Mouse (Mus musculus) liver, embryonic 15.5 days (tissue): Measurements from ENCODE around the gene Fbxl21. TPM values are rescaled to one million over a fixed set of nuclear protein-coding genes. Genes with fewer than 3 reads are reported as not detected.
A peak's percentile ranks its signal among the peaks of the same experiment; 100 is the strongest.

ENCODE experiments used
- ATAC-seq: fragments of 200-750 bp; cut with Nextera tagmentation; 2 replicates; pipeline ENCODE4 v1.8.0; 2017; ENCODE audit warnings: moderate number of reproducible peaks, mild to moderate bottlenecking, moderate library complexity; ENCODE audit not compliant: insufficient read depth
- H3K27ac ChIP-seq: fragments of 300-500 bp; sonication (generic); replicated peaks from 2 replicates; pipeline ENCODE4 v1.5.1; 2015; ENCODE audit warnings: mild to moderate bottlenecking, inconsistent platforms
- H3K27me3 ChIP-seq: fragments of 300-500 bp; sonication (generic); 2 replicates; pipeline ENCODE4 v1.6.1; 2015; ENCODE audit warnings: mild to moderate bottlenecking, inconsistent platforms
- H3K36me3 ChIP-seq: fragments of 300-500 bp; sonication (generic); replicated peaks from 2 replicates; pipeline ENCODE4 v1.6.1; 2015; ENCODE audit warnings: moderate library complexity, mild to moderate bottlenecking, inconsistent platforms
- H3K4me1 ChIP-seq: fragments of 300-500 bp; sonication (generic); replicated peaks from 2 replicates; pipeline ENCODE4 v1.6.1; 2015; ENCODE audit warnings: inconsistent platforms
- H3K4me2 ChIP-seq: fragments of 300-500 bp; sonication (generic); 2 replicates; pipeline ENCODE4 v1.6.1; 2015; ENCODE audit warnings: moderate library complexity, mild to moderate bottlenecking, inconsistent platforms
- H3K4me3 ChIP-seq: fragments of 300-500 bp; sonication (generic); replicated peaks from 2 replicates; pipeline ENCODE4 v1.5.1; 2015; ENCODE audit warnings: mild to moderate bottlenecking, inconsistent platforms
- H3K9ac ChIP-seq: fragments of 300-500 bp; sonication (generic); 2 replicates; pipeline ENCODE4 v1.6.1; 2015; ENCODE audit warnings: moderate library complexity, mild to moderate bottlenecking, inconsistent platforms
- H3K9me3 ChIP-seq: fragments of 300-500 bp; sonication (generic); replicated peaks from 2 replicates; pipeline ENCODE4 v1.6.1; 2016; ENCODE audit warnings: inconsistent platforms
- WGBS: fragments of 180-500 bp; shearing (Covaris S2); methylation state at CpG from one replicate; pipeline ENCODE4 v1.1.7; 2015; ENCODE audit warnings: mixed read lengths; ENCODE audit not compliant: insufficient replicate concordance; 5-methylcytosine and 5-hydroxymethylcytosine counted together
- polyA plus RNA-seq: library from polyadenylated mRNA; unstranded; fragments of >200 nt; fragmentation: Nextera tagmentation; extraction: Ambion mirVana; gene quantifications from 2 replicates; pipeline ENCODE4 v1.2.1, GENCODE M21; 2015

Gene Fbxl21
- polyA plus RNA-seq = 0.47 and 0.86 TPM in 2 replicates

DNA sequence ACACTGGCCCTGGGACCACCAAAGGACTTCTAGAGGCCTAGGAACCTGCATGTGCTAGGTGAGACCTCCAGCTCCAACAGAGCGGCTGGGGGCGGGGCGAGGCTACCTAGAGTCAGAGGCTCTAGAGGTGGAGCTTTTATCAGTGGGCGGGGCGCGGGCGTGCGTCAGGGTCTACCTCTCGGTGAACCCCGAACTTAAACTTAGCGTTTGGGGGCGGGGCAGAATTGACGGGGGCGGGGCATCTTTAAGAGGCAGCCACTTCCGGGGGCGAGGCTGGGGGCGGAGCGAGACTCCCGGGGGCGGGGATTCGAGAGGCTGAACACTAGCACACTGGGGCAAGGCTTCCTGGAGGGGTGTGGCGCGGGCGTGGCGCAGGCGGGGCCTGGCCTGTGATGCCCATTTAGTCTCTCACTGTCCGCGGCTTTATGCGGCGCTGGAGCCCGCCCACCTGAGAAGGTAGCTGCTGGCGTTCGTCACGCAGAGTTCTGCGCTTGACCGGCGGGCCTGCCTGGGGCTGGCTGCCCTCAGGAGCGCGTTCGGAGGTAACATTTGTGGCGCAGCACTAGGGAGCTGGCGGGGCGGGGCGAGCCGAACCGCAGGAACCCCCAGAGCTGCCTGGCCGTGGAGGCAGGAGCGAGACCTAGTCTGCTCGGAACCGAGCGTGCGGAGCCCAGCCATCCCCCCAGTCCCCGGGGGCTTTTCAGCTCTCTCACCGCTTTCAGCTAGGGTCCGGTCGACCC lies at the start of gene Fbxl21:
Fbxl21 (plus strand) TSS at position 392 of the 740 bp plus-strand sequence.
- Histone ChIP-seq H3K4me3 (peak within 1 kb of the TSS; percentile 61), H3K9me3 (no peaks in the 10 kb centered on the region), H3K9ac (peak within 1 kb of the TSS; percentile 25; the same call in 1 of the 2 replicates), H3K27ac (no peak within 1 kb of the TSS), H3K4me1 (peaks cover 10% of the 10 kb centered on the region), H3K27me3 (no peaks in the 10 kb centered on the region), H3K4me2 (peak within 1 kb of the TSS; percentile 83), H3K36me3 (no peaks in the 10 kb centered on the region)
- under 1% methylated on average over 56 of the region's 56 CpGs for WGBS
- ATAC-seq = peak; percentile 97

DNA sequence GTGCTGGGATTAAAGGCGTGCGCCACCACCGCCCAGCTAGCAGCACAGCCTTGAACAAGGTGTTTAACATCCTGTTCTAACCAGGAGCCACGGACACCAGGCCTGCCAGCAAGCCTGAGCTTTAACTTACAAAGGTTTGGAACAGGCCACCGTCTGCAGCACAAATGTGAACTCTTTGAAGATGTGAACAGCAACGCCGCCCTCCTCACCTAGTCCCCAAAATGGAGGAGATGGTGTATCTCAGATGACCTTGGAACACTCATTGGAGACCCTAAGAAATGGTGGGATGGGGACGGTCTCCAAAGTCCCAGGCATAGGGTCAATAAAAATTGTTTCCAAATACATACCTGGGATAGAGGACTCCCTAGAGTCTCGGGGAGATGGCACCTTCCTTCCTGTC lies 49.6 kb upstream of the Fbxl21 start:
- Histone ChIP-seq H3K27me3 (no peaks in the 10 kb centered on the region), H3K27ac (no peak overlapping the region), H3K4me1 (peaks cover 3% of the 10 kb centered on the region; the same call in 1 of the 2 replicates), H3K9me3 (no peaks in the 10 kb centered on the region), H3K4me3 (no peak overlapping the region), H3K4me2 (no peak overlapping the region), H3K9ac (no peak overlapping the region), H3K36me3 (no peaks in the 10 kb centered on the region)
- ATAC-seq = no peak
- 71% methylated on average over 9 of the region's 9 CpGs for WGBS

DNA sequence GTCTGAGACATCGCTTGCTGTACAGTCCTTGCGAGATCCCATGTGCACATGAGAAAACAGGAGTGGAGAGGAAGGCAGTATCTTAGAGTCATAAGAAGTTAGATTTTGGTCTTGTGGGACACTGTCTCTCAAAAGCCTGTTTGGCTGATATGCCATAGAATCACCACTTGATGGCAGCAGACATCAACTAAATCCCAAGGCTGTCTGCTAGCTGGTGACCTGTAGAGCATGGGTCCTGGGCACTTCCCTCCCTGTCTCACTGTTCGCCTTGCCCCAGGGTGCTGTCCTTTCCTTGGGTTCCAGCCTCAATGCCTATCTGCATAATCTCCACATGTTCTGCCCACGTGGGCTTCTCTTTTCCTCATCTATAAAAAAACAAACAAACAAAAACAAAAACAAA lies 46.9 kb upstream of the Fbxl21 start:
- H3K4me2 ChIP-seq = no peak overlapping the region
- 34% methylated on average over 4 of the region's 4 CpGs for WGBS
- no peak for ATAC-seq

DNA sequence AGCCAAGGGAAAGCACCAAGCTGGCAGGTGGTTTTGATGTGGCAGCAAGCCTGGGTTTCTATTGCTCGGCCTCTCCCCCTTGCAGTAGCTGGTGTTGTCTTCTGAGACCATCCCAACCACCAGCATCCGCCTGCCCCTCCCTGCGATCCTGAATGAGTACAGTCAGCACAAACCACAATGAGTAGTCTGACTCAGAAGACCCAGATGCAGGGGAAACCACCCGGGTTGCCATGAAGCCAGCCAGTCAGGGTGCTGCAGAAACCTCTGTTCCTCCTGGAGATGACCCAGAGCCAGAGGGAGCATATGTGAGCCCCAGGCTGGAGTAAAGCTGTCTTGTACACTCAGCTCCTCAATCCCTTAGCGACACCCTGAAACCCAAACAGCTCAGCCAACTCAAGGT lies 45.5 kb upstream of the Fbxl21 start:
- ATAC-seq = no peak
- Histone ChIP-seq H3K4me2 (no peak overlapping the region), H3K27me3 (no peaks in the 10 kb centered on the region), H3K9me3 (no peaks in the 10 kb centered on the region), H3K4me3 (no peak overlapping the region), H3K4me1 (peaks cover 3% of the 10 kb centered on the region; the same call in 1 of the 2 replicates), H3K9ac (no peak overlapping the region), H3K36me3 (no peaks in the 10 kb centered on the region), H3K27ac (no peak overlapping the region)
- 42% methylated on average over 5 of the region's 5 CpGs for WGBS

More for the DNA sequence above, 46.9 kb upstream of the Fbxl21 start:
- Histone ChIP-seq H3K9me3 (no peaks in the 10 kb centered on the region), H3K4me3 (no peak overlapping the region), H3K36me3 (no peaks in the 10 kb centered on the region), H3K27ac (no peak overlapping the region), H3K9ac (no peak overlapping the region), H3K4me1 (peaks cover 3% of the 10 kb centered on the region; the same call in 1 of the 2 replicates), H3K27me3 (no peaks in the 10 kb centered on the region)

DNA sequence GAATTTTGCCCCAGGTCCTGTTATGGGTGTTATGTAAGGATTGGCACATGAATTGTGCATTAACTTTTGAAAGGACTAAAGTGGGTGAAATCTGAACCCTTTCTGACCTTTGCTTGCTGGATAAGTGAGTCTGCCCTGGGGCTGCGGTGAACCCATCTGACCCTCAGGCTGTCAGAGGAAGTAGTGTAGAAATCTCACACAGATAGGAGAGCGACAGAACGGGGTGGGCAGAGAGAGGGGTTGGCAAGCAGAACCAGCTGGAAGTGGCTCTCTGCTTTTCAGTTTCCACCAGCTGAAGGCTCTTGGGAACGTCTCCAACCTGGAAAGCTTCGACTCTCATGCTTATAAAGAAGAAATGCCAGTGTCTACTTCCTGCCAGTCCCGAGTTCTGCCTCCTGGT lies 45.0 kb upstream of the Fbxl21 start:
- Histone ChIP-seq H3K27ac (no peak overlapping the region), H3K27me3 (no peaks in the 10 kb centered on the region), H3K4me1 (peaks cover 3% of the 10 kb centered on the region; the same call in 1 of the 2 replicates), H3K4me2 (no peak overlapping the region), H3K9ac (no peak overlapping the region), H3K36me3 (no peaks in the 10 kb centered on the region), H3K9me3 (no peaks in the 10 kb centered on the region), H3K4me3 (no peak overlapping the region)
- 27% methylated on average over 6 of the region's 6 CpGs for WGBS
- ATAC-seq = no peak

DNA sequence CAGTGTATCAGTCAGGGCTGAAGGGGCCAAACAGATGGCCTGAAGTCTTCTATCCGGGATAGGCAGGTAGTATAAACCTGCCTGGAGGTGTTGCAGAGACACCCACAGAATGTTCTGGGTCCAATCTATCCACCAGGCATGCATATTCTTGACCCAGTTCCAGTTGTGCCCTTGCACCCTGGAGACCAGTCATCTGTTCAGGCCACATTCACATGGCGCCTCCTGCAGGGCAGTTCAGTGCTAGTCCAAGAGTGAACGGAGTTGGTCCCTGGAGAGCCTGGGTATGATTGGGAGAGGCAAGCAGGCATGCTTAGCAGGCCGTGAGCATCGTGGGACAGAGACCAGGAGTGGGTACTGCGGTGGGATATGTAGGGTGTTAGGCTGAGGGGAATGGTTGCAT lies 44.2 kb upstream of the Fbxl21 start:
- no peaks in the 10 kb centered on the region for H3K9me3 ChIP-seq
- peaks cover 3% of the 10 kb centered on the region; the same call in 1 of the 2 replicates for H3K4me1 ChIP-seq
- no peak overlapping the region for H3K4me3 ChIP-seq
- no peak overlapping the region for H3K27ac ChIP-seq
- H3K4me2 ChIP-seq = no peak overlapping the region
- H3K27me3 ChIP-seq = no peaks in the 10 kb centered on the region
- H3K36me3 ChIP-seq = no peaks in the 10 kb centered on the region
- 55% methylated on average over 6 of the region's 6 CpGs for WGBS
- no peak overlapping the region for H3K9ac ChIP-seq
- ATAC-seq = no peak

DNA sequence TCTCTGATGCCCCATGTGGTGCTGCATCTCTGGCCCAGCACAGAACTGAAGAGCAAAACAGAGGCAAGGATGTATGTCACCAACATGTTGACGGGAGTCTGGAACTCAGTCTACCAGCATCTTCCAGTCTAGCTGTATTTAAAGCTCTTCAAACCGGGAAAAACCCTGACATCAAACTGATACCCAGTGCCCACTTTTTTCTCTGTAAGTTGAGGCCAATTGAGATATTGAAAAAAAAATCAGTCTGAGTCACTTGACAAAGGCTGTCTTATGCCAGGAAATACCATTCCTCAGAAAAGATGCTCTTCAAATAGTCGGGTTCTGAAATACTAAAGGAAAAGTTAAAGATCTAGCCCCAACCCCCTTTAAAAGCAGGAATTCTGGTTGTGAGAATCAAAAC lies 40.1 kb upstream of the Fbxl21 start, which contains the start of gene Il9:
Il9 (minus strand) TSS at position 101 of the 400 bp plus-strand sequence.
- Histone ChIP-seq H3K4me2 (no peak within 1 kb of the TSS), H3K9me3 (no peaks in the 10 kb centered on the region), H3K4me1 (peaks cover 3% of the 10 kb centered on the region; the same call in 1 of the 2 replicates), H3K27me3 (no peaks in the 10 kb centered on the region), H3K9ac (no peak within 1 kb of the TSS), H3K4me3 (no peak within 1 kb of the TSS), H3K27ac (no peak within 1 kb of the TSS), H3K36me3 (no peaks in the 10 kb centered on the region)
- no peak for ATAC-seq
- 49% methylated on average over 3 of the region's 3 CpGs for WGBS

DNA sequence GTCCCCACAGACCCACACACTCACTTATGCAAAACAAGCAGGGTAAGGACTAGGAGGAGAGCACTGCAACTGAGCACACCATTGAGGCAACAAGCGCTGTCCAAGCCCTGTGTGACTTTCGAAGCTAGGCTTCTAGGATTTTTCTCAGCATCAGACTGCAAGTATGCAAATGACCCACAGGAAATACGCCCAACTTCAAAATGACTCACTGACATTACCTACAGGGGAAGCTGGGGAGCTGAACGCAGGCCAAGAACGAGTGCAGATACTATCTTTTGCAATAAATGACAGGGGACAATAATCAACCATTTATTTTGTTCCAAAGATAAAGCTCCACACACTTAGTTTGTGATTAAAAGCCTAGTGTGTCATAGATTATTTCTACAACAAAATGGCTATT lies 34.3 kb upstream of the Fbxl21 start:
- no peak for ATAC-seq
- H3K4me1 ChIP-seq = no peaks in the 10 kb centered on the region
- H3K9me3 ChIP-seq = no peaks in the 10 kb centered on the region
- no peaks in the 10 kb centered on the region for H3K27me3 ChIP-seq
- H3K4me2 ChIP-seq = no peak overlapping the region
- H3K9ac ChIP-seq = no peak overlapping the region
- no peak overlapping the region for H3K27ac ChIP-seq
- no peak overlapping the region for H3K4me3 ChIP-seq
- no peaks in the 10 kb centered on the region for H3K36me3 ChIP-seq
- WGBS = 40% methylated on average over 5 of the region's 5 CpGs

DNA sequence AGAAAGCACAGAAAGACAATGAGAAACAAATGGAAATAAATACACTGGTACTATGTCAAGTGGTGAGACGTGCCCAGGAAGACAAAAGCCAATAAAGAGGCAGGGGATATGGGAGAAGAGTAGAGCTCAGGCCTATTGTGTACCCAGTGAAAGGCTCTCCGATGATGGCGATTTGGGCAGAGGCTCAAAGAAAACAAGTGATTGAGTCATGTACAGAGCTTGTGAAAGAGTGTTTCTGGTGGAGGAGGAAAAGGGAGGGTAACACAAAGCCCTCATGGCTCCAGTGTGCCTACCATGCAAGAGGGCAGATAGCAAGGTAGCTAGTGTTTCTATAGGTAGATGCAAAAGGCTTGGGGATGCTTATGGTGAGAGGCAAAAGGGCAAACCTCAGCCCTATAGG lies 27.8 kb upstream of the Fbxl21 start:
- WGBS = 53% methylated on average over 3 of the region's 3 CpGs
- no peaks in the 10 kb centered on the region for H3K36me3 ChIP-seq
- no peak overlapping the region for H3K4me3 ChIP-seq
- no peaks in the 10 kb centered on the region for H3K4me1 ChIP-seq
- ATAC-seq = no peak
- H3K27me3 ChIP-seq = no peaks in the 10 kb centered on the region
- H3K9me3 ChIP-seq = no peaks in the 10 kb centered on the region
- H3K9ac ChIP-seq = no peak overlapping the region
- H3K27ac ChIP-seq = no peak overlapping the region
- no peak overlapping the region for H3K4me2 ChIP-seq

DNA sequence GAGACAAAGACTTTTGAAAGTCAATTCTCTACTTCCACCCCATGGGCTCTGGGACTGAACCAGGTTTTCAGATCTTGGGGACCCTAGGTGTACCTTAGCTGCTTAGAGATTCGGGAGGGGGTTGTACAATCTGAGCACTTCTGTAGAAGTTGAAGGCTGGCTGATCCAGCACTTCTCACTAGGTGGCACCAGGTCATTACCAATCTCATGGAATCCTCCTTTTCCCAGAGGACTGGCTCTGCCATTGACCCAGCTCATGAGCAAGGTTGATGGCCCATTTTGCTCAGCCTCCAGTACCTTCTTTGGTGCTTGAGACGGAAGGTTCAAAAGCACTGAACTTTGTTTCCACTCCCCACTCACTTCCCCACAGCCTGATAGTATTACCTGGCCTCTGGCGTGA lies 22.1 kb upstream of the Fbxl21 start:
- Histone ChIP-seq H3K4me1 (no peaks in the 10 kb centered on the region), H3K27ac (no peak overlapping the region), H3K4me3 (no peak overlapping the region), H3K4me2 (no peak overlapping the region), H3K36me3 (no peaks in the 10 kb centered on the region), H3K27me3 (no peaks in the 10 kb centered on the region), H3K9me3 (no peaks in the 10 kb centered on the region), H3K9ac (no peak overlapping the region)
- WGBS = 59% methylated on average over 3 of the region's 3 CpGs
- no peak for ATAC-seq

DNA sequence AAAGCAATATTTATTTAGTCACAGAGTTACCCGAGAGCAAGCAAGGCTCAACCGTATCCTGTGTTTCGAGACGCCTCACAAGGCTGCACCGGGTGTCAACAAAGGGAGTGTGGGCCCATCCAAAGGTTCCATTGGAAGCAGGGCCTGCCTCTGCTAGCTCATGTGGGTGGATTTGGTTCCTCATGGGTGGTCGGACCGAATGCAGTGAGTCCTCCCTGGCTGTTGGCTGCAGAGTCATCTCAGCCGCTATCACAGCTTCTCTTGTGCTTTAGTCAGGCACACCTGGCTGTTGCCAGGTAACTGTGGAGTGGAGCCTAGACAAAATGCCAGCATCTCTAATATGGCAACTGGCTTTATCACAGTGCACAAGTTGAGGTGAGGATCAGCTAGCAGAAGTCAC lies 21.6 kb upstream of the Fbxl21 start:
- no peaks in the 10 kb centered on the region for H3K27me3 ChIP-seq
- no peak overlapping the region for H3K4me2 ChIP-seq
- no peak overlapping the region for H3K27ac ChIP-seq
- no peaks in the 10 kb centered on the region for H3K9me3 ChIP-seq
- H3K9ac ChIP-seq = no peak overlapping the region
- H3K4me1 ChIP-seq = no peaks in the 10 kb centered on the region
- no peak for ATAC-seq
- no peak overlapping the region for H3K4me3 ChIP-seq
- 76% methylated on average over 8 of the region's 8 CpGs for WGBS
- H3K36me3 ChIP-seq = no peaks in the 10 kb centered on the region
